Mouse (Mus musculus) layer of hippocampus, adult 18-20 months (tissue): ENCODE measurements around the gene Amph. TPM values are rescaled to one million over a fixed set of nuclear protein-coding genes. Genes with fewer than 3 reads are reported as not detected.
A peak's percentile ranks its signal among the peaks of the same experiment; 100 is the strongest.

Experiments used
- DNase-seq, 2 experiments: peaks; one replicate each; pipeline ENCODE4 v3.0.0; 2022; ENCODE audit warnings: low spot score in 2 of 2
- total RNA-seq, 2 experiments: library from RNA; stranded (reverse); gene quantifications; 2 replicates each; pipeline ENCODE4 v1.2.3; 2021

The Amph gene
- total RNA-seq, 2 experiments from 2014 or later = 235 to 240 TPM

DNA sequence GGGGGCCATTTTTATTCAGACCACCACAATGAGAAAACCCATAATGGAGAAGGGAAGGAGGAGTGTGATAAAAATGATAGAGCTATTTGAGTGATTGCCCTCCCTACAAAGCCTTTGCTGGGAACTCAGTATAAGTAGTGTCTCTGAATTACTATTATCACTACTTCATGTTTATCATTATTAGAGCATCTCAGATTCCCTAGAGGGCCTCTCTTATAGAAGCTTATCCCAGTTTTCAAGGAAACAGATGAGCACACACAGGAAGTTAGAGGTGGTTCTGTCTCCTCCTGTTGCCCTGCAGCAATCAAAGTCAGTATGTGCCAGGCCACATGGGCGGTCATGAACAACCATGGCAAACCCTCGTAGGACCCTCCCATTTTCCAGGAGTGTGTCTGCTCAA, 190.5 kb downstream of the Amph start:
- DNase-seq = no peak

- DNase-seq = no peak
These were observed 191.1 kb downstream of the Amph start for GRCm38 (mm10) chr13:19139104-19139503.

DNA sequence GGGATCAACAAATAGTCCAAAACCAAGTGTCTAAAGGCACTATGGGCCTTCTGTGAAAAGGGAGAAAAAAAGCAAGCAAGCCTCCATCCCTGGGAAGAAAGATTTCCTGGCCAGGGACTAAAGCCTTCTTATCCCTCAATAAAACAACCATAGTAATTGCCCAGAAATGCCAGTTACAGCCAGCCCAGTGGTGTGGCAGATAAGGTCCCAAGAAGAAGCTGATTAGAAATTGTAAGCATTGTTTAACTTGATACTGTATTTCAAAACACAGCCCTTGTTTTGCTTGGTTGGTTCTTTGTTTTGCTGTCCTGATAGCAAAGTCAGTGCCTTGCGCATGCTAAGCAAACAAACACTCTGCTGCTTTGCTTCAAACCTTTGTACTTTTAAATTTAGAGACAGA, 191.8 kb downstream of the Amph start:
- DNase-seq = no peak

- peak in 1 of 2 experiments; percentile 65 for DNase-seq
These were observed 195.8 kb downstream of the Amph start for GRCm38 (mm10) chr13:19143766-19144165.

DNA sequence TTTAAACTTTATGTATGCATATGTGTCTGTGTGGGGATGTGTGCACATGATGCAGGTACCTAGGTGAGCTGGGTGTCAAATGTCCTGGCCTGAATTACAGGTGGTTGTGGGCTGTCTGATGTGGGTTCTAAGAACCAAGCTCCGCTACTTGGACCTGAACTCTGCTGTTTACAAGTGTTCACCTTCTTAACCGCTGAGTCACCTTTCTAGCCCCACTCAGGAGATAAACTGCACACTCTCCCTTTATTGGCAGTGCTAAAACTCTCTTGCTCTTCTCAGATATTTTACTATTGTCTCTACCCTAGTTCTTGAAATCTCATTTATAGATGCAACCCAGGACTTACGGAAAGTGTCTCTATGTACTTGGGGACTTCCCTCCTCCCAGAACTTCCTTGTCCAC, 199.5 kb downstream of the Amph start:
- no peak for DNase-seq

DNA sequence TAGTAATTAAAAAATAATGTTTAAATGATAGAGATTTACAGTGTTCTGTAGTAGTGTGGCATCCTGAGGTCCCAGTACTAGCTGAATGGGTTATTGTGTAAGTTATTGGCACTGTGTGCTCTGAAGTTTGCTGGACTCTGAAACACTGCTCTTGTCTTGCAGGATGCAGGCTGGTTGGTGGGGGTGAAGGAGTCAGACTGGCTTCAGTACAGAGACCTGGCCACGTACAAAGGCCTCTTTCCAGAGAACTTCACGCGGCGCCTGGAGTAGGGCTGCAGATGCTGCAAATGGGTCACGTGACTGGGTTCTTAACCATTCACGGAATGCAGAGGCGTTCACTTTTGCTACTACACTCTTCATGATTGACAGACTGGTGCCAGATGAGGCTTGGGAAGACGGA, 201.6 kb downstream of the Amph start:
- no peak for DNase-seq

DNA sequence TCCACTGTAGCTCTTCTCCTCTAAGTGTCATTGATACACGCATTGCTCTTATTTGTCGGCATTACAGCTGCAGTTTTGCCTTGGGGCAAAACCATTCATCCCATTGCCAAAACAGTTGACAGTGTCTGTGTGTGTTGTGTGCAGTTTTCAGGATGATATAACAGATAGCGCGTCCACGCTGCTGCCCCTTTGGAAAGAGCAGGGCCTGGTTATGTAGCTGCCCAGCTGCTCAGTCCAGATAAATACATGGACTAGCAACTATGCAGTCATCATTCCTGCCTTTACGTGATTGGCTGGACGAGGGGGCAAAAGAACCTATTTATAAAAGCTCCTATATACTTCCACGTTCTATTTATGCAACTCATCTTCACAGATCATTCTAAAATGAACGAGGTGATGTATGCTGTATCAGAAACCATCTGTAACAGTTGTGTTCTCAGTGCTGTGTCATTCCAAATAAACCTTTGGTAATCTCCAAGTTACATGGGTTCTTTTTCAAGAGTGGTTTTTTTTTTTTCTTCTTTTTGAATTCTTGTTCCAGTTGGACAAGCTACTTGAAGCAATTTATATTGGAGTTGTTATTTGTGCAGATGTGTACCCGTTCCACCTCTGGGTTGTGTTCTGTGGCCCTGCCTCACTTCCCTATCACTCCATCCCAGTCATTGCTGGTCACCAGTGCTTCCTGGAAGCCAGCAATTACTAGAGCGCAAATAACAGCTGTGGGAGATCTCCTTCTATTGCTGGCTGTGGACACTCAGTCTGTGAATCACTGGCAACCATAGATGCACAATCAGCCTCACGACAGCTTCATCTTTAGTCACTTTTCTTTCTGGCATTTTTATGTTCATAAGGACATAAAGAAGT, 202.7 kb downstream of the Amph start:
- DNase-seq = no peak

- no peak for DNase-seq
These were observed 204.1 kb downstream of the Amph start for GRCm38 (mm10) chr13:19152126-19152525.

DNA sequence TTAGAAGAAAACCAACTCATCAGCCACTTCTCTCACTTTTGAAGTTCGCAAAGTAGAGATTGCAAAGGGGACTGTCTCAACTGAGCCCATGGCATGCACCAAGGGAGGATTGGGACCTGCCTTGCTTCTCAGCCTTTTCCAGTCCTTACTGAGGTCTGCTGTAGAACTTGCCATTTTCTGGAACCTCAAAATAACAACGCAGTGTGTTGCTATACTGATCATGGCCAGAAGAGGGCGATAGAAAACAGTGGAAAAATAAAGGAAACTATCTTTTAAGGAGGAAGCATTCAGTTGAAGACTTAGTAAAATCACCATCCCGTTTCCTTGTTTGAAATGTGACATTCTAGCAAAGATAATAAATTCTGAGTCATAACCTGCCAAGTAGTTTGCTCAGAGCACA, 210.5 kb downstream of the Amph start:
- peak; percentile 35 to 85 for DNase-seq

DNA sequence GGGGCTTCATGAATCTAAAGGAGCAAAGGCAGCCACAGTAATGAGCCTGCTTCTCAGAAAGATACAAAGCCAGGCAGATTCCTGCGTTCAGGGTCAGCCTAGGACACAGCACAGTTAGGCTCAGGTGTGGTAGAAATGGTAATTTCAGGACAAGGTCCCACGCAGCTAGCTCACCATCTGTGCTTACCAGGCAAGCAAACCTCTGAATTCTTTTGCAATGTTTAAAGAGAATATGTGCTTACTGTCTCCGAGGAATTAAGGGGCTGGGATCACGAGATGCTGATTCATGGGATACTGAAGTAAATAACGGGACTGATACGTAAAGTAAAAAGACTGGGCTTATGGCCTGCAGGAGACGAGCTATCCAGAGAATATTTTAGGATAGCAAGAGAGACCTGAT, 212.6 kb downstream of the Amph start:
- DNase-seq = no peak

DNA sequence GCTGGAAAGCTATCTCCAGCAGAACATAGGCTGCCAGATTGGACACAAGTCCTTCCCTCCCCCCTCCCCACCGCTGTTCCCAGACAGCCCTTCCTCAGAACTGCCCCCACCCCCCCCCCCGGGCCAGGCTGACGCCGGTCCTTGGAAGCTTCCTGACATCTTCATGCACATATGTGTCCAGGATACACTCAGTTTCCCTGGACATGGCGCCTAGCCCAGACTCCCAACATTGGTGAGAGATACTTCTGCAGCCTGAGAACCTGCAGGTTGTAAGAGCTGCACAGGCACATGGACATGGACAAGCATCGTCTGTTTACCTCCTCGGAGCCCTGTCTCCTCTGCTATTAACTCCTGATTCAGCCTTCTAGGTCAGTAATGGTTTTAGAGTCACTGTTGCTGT, 213.1 kb downstream of the Amph start:
- no peak for DNase-seq

DNA sequence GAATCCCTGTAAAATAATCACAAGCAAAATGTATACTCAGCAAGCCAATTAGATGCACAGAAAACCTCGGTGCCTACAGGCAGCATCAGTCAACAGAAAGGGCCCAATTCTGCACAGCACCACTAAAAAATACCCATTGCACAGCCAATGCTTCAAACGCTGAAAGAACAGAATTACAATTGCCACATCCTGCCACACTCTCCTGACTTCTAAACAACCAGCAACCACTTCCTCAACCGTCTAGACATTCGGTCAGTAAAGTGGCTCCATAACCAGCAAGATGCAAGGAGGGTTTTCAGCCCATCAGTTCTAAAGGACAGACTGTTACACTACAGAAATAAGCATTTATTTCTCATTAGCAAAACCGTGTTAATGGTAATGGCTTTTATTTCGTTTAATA, 214.1 kb downstream of the Amph start:
- no peak for DNase-seq

GRCm38 (mm10) chr13:19177662-19178259, 229.8 kb downstream of the Amph start:
- peak in 1 of 2 experiments; percentile 62 for DNase-seq

- no peak for DNase-seq
These were observed 230.3 kb downstream of the Amph start for GRCm38 (mm10) chr13:19178351-19178750.

DNA sequence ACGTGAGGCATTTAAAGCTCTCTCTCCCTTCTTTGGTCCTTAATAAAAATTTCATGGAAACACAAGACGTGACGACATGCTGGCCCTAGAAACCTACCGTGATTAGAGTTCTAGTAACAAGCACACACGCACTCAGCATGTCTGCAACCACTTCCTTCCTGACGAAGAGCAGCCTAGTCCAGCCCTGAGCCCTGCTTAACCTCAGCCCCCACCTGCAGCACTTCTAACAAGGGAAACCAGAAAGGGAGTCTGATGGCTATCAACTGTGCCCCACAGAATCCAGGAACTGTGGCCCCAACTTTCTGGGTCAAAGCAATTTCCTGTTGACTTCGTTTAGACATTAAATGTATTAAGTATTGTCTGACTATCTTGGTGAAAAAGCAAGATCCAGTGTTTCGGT, 234.3 kb downstream of the Amph start:
- DNase-seq = no peak

GRCm38 (mm10) chr13:19190052-19190451, 242.0 kb downstream of the Amph start:
- no peak for DNase-seq

GRCm38 (mm10) chr13:19194803-19195202, 246.8 kb downstream of the Amph start:
- no peak for DNase-seq

- DNase-seq = no peak
These were observed 247.5 kb downstream of the Amph start for GRCm38 (mm10) chr13:19195456-19195855.

Other genes starting within 250 kb of the Amph start
- gene Vps41, start 230.9 kb upstream of the Amph start, total RNA-seq = 100 to 1,000 TPM; 152 to 154 TPM